Mouse (Mus musculus) lung, adult 2 months (tissue): Measurements from ENCODE around the gene Gjb3.

Source experiments
- CTCF ChIP-seq: fragments of 200-500 bp; IDR thresholded peaks from 2 replicates; pipeline ENCODE4 v1.5.1; 2011; ENCODE audit warnings: mild to moderate bottlenecking, low read length, control low read depth; ENCODE audit not compliant: insufficient read depth
- POLR2A ChIP-seq: fragments of 200-500 bp; IDR thresholded peaks from 2 replicates; pipeline ENCODE4 v1.6.1; 2011; ENCODE audit warnings: low read depth, mild to moderate bottlenecking, control low read depth, low read length, borderline replicate concordance; ENCODE audit errors: extremely low read depth

- TF ChIP-seq POLR2A (no peak), CTCF (no peak)
These were observed 35.2 kb upstream of the Gjb3 start for GRCm38 (mm10) chr4:127365834-127366233.
